Mouse (Mus musculus) heart, postnatal 10 days (tissue): Measurements from ENCODE around the gene Dnah2. TPM values are rescaled to one million over a fixed set of nuclear protein-coding genes. Genes with fewer than 3 reads are reported as not detected.
A peak's percentile ranks its signal among the peaks of the same experiment; 100 is the strongest.

Experiments used
- DNase-seq, 2 experiments: peaks; one replicate each; pipeline ENCODE4 v3.0.0; 2021
- intact Hi-C: fragments of 180-260 bp; cut with DNase I; formaldehyde crosslinking; loops from one replicate; pipeline ENCODE4 v1.15.1; 2025
- total RNA-seq, 2 experiments: library from RNA; stranded (reverse); gene quantifications; 2 replicates each; pipeline ENCODE4 v1.2.3; 2021

Gene Dnah2
- total RNA-seq, 2 experiments from 2014 or later = 0.02 to 0.10 TPM

DNA sequence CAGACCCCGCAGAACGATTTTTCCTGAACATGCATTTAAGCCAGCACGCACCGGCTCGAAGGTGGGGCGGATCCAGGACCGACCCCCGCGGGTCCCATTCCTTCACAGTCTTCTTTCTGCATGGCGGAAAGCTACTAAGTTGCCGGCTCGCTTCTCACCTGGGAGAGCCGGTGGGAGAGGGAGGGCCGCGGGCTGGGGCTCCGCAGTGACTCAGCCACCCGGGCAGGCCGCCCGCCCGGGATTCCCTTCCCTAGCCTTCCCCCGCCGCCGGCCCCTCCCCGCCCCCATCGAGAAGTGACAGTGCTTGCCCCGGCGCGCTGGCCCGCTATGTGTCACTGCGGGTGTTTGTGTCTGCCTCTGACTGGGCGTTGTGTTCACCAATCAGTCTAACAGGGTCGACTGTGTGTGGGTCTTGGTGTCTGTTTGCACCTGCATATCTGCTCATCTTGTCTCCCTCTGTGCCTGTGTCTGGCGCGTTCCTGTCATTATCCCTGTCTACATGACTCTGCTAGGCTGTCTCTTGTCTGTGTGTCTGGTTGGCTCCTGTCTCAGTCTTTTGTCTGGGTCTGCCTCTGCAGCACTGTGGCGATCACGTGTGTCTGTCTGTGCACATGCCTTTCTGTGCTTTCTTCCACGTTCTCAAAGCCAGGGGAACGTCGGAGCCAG, 137.2 kb downstream of the Dnah2 start:
- intact Hi-C loops = loop anchor here (2.0 to 10.0 kb wide), 2 partner anchors 15 to 317 kb away; partner anchors contain the start of gene Per1

DNA sequence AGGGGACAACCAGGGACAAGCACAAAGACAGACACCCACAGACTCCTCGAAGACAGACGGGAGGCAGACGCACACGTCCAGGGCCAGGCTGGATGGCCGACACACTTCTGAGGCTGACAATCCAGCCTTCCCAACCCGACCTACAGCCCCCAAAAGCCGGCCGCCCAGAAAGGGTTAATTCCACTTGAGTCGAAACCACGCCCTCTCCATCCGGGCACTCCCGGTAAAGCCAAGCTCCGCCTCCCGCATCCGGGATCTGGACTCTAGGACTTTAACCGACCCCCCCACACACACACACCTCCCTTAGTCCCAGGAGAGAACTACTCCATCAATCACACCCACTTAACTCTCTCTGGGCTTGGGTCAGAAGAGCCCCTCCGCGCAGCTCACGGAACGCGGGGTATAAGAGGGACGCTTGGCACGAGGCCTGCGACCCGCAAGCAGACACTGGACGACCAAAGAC, 137.8 kb downstream of the Dnah2 start:
- intact Hi-C loops = loop anchor here (2.0 to 10.0 kb wide), 2 partner anchors 14 to 316 kb away; partner anchors contain the start of gene Per1
- peak; percentile 97 to 98 for DNase-seq

More for the DNA sequence above, 137.2 kb downstream of the Dnah2 start:
- peak; percentile 87 to 88 for DNase-seq

DNA sequence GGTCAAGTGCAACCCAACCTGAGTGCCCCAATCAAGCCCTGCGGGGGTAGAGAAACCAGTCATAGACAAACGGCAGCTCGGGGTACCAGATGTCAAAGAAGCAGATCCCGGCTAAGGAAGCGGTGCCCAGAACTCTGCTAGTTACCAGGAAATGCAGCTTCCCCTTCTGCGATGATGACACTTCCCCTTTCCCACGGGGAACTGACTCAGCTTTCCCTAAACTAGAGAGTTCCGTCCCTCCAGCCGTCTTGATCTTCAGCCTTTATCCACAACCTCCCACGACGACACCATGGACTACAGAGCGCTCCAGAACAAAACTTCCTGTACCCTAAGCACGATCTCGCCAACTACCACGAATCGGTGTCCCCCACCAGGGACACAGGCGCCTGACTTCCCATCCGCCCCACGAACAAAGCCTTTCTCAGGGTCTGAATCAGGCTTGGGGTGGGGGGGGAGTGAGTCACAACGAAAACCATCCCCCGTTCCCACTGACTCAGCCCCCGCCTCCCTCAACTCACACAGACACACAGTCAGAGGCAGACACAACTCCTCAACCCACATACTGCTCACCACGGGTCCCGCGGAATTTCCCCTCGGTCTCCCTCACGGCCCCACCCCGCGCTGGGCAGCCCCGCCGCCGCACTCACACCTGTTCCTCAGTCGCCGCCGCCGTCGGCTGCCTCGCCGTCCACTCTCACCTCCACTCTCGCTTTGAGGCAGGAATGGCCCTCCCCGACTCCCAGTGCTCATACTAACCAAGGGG, 138.4 kb downstream of the Dnah2 start:
- DNase-seq = peak; percentile 77 to 81
- intact Hi-C loops = loop anchor here (1.0 to 10.0 kb wide), 3 partner anchors 8 to 316 kb away; partner anchors contain the start of gene Per1

DNA sequence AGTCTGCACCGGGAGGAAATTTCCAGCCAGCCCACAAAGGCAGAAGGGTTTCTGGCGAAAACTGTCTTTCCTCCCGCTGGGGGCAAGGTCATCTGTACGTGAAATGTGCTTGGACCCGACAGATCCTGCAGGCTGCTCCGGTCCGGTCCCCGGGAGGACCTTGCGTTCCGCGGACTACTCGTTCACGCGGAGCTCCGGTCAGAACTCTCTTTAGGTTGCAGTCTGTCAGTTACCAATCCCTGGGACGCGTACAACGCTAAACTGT, 138.9 kb downstream of the Dnah2 start:
- intact Hi-C loops = loop anchor here (1.0 to 10.0 kb wide), 3 partner anchors 8 to 315 kb away; partner anchors contain the start of gene Per1
- no peak for DNase-seq

DNA sequence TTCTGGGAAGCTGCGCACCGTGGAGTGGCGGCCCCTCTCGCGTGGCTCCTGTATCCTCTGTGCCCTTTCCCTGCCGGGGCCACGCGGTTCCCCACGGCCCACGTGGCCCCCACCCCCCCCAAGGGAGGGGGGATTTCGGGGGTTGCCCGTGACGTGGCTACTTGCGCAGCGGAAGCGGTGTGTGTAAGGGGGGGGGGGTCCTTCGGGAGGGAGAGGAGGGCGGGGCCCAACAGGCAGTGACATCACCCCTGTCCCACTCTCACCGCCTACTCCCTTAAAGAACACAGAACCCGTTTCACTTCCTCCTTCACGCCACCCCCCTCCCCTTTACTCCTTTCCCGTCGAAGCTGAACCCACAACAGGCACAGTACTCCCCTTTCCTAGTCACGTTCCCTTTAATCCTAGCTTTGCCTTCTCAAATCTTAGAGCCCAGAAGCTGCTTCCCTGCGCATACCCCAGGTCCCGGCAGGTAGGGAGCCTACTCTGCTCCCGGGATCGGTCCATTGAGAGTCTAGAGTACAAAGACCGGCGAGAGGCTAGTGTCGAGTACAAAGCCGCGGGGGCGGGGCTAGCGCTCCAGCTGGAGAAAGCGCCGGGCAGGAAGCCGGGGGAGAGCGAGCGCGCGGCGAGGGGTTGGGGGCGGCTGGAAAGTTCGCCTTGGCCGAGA, 139.4 kb downstream of the Dnah2 start:
- DNase-seq = peak; percentile 91 to 92
- intact Hi-C loops = loop anchor here (1.0 to 10.0 kb wide), 3 partner anchors 9 to 315 kb away; partner anchors contain the start of gene Per1

DNA sequence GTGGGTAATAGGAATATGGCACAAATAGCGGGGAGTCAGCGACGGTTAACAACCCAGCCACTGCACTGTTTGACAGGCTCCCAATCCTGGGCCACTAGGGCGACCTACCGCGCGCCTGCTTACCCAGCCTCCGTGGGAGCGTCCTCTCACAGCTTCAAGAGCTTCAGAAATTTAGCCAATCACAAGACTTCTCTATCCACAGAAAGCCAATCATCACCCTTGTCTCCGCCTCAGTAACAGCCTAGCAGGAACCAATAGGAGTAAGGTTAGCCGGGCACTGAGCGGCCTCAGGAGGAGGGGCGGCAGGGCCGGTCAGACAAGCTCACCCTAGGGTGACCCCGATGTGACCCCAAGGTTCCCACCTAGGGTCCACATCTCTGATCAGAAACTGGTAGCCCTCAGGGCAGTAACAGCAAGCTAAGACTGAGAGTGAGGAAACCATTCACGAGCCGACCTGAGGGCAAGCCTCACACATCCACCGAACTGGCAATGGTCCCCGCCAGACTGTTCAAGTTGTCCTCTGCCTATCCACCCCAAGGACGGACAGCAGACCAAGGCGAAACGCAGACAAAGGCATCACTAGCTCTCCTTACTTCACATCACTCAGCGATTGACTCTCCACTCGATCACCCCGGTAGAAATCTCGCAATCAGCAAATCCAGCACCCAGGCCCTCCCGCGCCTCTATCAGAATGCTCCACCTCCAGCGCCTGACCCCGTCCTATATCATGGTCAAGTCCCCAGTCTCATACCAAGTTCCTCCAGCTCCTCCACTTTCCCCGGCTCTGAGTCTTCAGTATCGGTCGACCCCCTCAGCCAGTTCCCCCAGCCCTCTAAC, 140.2 kb downstream of the Dnah2 start:
- intact Hi-C loops = no loop called here
- DNase-seq = peak; percentile 90 to 91

DNA sequence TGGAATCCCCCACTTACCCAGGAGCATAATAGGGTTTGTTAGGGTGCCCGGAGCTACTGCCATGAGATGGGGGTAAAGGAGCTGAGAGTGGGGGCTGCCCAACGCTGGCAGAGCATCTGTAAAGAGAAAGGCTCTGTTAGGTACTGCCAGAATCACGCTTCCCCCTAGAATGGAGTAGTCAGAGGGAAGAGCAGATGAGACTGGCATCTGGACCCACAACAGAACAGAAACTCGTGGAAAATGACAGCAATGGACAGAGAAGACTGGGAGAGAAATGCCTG, 141.2 kb downstream of the Dnah2 start:
- no peak for DNase-seq
- intact Hi-C loops = no loop called here

DNA sequence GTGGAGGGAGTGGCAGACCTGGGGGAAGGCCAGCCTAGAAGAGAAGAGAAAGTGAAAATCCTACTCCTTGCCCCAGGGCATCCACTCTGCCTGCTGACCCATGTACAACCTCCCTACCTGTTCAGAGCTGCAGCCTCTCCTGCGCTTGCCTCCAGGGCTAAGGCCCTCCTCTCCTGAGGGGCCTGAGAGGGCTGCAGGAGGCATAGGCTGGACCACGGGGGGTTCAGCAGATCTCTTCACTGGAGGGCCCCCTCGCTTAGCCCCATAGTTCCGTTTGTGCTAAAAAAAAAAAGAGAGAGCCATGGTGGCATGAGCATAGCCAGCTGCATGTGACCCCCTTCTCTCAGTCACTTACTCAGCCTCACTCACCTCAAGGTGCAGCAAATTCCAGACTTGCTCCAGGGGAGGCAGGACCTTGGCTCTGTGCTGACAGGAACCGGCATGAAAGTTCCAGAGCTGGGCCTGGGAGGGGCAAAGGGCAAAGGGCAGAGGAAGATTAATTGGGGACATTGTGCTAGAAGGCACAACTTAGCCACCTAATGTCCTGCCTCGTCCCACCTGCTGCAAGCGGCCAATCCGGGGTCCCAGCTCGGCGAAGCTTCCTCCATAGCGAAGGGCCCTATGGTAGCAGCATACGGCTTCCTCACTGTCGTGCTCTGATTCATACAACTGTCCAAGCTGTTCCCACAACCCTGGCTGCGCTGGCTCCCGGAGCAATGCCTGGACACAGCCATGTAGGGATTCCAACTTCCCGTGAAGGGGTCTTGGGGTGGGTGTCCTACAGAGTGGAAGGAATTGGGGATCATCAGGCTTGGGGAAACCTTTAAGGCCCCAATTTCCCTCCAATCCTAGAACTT, 141.8 kb downstream of the Dnah2 start:
- intact Hi-C loops = no loop called here
- DNase-seq = no peak

DNA sequence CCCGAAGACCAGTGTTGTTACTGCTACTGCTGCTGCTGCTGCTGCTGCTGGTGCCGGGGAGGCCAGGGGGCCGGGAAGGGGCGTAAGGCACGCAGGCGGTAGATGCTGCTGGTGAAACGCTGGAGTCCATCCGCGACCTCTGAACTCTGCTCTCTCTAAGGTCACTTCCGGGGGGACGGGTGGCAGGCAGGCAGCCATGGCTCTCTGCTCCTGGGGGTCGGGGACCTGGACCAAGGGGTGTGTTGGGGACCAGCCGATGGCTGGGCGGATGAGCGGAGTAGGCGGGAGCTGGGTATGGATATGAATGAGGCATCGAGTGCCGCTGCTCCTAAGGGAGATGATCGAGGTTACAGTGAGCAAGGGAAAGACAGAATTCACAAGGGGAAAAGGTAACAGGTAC, 142.6 kb downstream of the Dnah2 start:
- intact Hi-C loops = no loop called here
- DNase-seq = no peak

DNA sequence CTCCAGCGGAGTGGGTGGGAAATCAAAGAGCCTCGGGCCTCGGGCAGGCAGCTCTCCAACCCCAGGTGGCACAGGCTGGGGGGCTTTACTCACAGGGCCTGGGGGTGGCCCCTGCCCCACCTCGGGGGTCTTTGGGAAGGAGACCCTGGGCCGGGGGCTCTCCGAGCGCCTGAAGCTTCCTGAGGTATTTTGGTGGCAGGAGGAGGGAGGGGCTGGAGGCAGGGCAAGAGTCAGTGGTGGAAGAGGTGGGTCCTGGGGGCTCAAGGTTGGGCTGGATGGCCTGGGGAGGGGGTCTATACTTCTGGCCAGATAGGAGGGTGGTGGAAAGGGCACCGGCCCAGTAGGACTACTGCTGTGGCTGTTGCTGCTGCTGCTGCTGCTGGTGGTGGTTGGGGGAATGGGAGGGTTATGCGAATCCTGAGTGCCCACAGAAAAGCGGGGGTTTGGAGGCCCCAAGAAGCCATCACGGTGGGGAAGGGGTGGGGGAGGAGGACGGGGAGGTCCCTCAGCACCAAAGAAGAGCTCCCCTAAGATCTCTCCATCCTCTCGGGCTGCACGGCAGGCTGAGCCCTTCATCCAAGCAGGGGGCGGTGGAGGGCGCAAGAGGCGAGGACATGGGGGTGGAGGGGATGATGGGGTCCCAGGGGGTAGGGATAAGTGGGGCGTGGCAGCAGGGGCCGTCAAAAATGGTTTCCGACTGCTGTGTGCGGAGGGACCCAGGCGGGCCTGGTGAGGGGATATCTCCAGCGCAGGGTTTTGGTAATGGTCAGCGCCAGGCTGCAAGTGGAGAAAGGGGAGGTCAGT, 143.3 kb downstream of the Dnah2 start:
- no peak for DNase-seq
- intact Hi-C loops = no loop called here

DNA sequence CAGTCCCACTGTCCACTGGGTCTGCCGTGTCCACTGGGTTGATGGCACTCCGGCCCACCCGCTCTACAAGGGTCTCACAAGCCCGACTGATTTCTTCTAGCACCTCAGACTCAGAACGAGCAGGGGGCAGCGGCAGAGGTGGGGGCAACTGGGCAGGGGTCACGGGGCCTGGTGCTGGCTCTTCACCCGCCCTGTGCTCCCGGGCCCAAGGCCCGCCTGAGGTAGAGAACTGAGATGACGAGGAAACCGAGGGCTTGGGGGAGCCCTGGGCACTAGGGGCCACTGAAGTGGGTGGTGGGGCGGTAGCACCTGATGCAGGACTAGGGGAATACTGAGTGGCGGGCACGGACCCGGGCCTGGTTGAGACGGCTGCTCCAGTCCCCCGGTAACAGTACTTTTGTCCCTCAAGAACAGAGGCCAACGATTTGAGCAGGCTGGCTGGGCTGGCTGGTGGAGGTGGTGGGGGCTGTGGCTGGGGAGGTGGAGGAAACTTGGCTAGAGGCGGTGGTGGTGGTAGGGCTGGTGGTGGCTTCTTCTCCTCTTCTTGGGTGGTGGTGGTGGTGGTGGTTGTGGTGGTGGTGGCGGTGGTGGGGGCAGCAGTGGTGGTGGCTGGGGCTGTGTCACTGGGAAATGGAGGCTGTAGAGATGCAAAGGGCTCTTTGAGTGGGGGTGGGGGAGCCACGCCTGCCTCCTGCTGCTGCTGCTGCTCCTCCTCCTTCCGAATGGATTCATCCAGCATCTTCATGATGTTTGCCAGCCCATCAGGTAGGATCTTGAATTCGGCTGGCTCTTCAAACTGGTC, 144.1 kb downstream of the Dnah2 start:
- no peak for DNase-seq
- intact Hi-C loops = no loop called here

DNA sequence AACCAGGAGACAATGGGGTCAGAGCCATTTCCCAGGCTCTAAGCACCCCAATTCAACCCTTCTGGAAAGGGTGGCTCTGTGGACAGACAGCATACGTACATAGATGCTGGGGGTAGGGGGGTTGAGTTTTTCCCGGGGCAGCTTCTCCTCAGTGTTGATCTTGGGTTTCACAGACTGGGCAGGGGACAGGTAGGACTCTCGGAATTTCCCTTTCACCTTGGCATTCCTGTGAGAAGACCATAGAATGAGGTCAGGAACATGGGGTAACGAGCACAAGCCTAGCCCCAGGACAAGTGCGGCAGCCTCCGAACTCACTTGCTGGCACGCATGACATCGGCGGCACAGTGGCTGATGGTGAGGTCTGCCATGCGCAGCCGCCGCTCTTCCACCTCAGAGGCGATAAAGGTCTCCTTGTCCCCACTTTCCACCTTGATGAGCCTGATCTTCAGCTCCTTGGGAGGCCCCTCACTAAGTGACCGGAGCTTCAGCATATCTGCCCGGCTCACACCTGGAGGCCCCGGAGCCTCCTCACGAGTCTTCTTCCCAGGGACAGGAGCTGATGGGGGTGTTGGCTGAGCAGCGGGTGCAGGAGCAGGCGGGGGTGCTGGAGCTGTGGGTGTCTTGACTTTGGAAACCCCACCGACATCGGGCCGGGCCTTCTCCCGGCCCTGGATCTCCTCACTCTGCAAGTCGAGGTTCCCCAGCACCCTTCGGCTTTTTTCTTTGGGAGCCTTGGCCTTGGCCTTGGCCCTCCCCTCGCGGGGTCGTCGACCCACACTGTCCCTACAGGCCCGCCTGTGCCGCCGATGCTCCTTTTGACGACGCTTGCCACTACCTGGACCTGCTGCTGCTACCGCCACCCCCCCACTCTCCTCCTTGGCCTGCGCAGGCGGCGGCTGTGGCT, 145.0 kb downstream of the Dnah2 start:
- DNase-seq = no peak
- intact Hi-C loops = no loop called here

DNA sequence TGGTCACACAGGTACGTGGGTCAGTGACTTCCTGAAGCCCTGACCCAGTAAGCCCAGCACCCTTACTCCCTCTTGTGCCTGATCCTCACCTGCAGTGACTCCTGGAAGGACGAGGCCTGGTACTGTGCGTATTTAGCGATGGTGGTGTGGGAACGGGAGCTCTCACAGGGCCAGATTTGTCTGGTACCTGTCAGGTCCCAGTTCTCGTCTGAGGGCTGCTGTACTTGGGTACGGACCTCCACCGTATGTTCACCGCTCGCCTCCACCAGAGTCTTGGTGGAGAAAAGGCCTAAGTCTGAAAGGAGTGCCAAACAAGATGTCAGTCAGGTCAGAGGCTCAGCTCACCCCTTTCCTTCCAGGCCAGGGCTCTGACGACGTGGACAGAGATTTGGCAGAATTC, 146.9 kb downstream of the Dnah2 start:
- intact Hi-C loops = loop anchor here (1.0 to 2.0 kb wide), 3 partner anchors 17 to 111 kb away; no protein-coding TSS in a partner anchor
- DNase-seq = no peak

DNA sequence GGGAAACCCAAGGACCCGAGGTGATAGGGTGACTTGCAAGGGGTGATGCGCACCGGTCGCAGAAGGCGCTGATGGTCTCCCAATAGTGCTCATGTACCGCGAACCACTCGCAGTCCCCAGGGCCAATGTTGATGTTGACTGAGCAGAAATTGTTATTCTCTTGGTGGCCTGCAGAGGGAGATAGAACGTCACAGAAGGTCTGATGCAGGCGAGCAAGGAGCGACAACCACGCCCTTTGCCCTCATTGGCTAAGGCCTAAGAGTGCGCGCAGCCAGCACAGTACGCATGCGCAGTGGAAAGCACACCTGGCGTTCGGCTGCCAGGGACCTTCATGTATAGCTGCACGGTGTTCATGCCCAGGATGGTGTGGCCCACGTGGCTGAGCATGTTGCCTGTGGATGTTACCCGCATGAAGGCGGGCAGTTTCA, 147.7 kb downstream of the Dnah2 start:
- DNase-seq = peak; percentile 93 to 94
- intact Hi-C loops = loop anchor here (1.0 to 2.0 kb wide), 3 partner anchors 18 to 112 kb away; no protein-coding TSS in a partner anchor

DNA sequence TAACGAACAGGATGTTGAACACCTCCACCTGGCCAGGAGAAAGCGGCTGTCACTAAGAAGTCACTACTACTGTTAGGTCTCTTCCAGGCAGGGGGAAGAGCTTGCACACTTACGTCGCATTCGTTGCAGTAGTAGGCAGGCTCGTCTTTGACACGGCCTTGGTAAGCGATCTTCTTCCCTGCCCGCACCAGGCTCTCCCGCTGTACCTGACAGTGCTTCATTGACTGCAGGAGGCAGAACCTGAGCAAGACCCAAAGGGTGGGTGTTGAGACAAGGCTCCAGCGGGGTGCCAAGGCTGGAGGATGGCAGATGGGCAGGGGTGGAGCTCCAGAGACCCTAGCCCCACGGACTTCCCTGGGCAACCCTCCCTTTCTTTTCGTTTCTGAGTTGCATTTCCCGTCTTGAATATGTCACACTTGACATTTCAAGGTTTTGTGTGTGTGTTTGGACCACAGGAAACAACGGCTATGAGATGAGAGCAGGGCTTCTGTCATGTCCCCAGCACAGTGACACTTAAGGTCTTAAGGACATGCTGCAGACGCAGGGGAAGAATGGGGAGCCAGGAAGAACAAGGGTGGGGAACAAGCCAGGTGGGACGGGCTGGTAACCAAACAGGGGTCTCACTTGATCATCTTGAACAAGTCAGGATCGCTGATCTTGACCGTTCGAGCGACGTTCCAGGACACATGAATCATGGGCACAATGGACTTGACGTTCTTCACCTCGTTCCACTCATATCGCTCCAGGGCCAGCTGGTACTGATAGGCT, 148.6 kb downstream of the Dnah2 start:
- intact Hi-C loops = loop anchor here (2.0 kb wide), 1 partner anchor 113 kb away; no protein-coding TSS in a partner anchor
- no peak for DNase-seq
